Mouse (Mus musculus): ENCODE data around the gene Tmed8. TPM values are rescaled to one million over a fixed set of nuclear protein-coding genes. Genes with fewer than 3 reads are reported as not detected.

The Tmed8 gene
- polyA plus RNA-seq, 1 experiment, result 7.4 TPM

DNA sequence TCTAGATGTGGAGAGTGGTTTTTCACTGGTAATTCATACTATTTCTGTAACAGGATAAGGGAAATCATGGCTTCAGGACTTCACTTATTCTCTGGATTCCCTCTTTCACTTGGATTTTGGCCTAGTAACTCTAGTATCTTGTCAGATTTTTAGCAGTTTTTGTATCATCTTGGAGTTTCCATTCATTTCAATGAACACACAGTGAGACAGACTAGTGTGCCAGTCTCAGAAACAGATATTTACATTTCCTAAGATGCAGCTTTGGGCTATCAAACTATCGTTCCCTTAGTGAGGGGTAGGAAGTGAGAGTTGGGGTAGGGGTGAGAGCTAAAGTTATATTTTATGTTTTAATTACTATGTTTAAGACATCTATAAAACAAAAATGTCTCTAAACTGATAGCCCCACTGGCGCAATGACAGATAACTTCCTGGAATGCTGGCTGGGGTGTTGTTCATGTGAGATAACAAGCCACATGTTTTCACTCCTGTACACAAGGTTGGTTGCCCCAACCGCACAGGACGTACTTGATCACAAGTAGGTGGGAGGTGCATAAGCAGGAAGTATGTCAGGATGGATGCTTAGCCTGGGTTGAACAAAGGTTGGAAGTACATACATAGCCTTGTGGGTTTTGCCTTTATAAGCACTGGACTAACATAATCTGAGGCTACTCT lies 78.2 kb downstream of the Tmed8 start:
- no peak overlapping the region for H3K27ac ChIP-seq (ENCODE audit: insufficient read depth, low read length)
- H3K4me1 ChIP-seq (ENCODE audit: control insufficient read depth, insufficient read depth, insufficient read length), result no peaks in the 10 kb centered on the region
- H3K4me3 ChIP-seq (ENCODE audit: extremely low read depth, insufficient read depth, insufficient read length), result no peak overlapping the region
- WGBS, result 91% methylated on average over 4 of the region's 4 CpGs
- no peak for DNase-seq (ENCODE audit: low read depth in 1 of 2, low spot score in 2 of 2)
- TF ChIP-seq CTCF (IDR thresholded peaks at IDR 0.05; ENCODE audit: extremely low read depth, insufficient read depth, insufficient read length, insufficient replicate concordance) (no peak), POLR2A (IDR thresholded peaks at IDR 0.05; ENCODE audit: low read depth, low read length) (no peak)
- H3K27me3 ChIP-seq (ENCODE audit: control insufficient read depth, insufficient read depth, low read length), result no peaks in the 10 kb centered on the region
- H3K36me3 ChIP-seq (ENCODE audit: control insufficient read depth, insufficient read depth, low read length), result peaks cover 3% of the 10 kb centered on the region

Other genes starting within 250 kb of the Tmed8 start
- not detected in 2 replicates for gene Zdhhc22, start 210.0 kb downstream of the Tmed8 start, polyA plus RNA-seq (2012; rRNA removed)
- 0.80 and 1.2 TPM in 2 replicates for gene Tmem63c, start 179.1 kb downstream of the Tmed8 start, polyA plus RNA-seq (2012; rRNA removed)
- 0.32 and 0.34 TPM in 2 replicates for gene Ngb, start 97.9 kb downstream of the Tmed8 start, polyA plus RNA-seq (2012; rRNA removed)
- gene Gstz1, start 53.3 kb downstream of the Tmed8 start, polyA plus RNA-seq (2012; rRNA removed), result 10.8 and 11.4 TPM in 2 replicates
- 5.2 and 5.9 TPM in 2 replicates for gene Pomt2, start 52.5 kb downstream of the Tmed8 start, polyA plus RNA-seq (2012; rRNA removed)
- gene Samd15, start 731 bp downstream of the Tmed8 start, polyA plus RNA-seq (2012; rRNA removed), result 0.20 and 0.43 TPM in 2 replicates
- 2.7 and 3.7 TPM in 2 replicates for gene Noxred1, start 38.3 kb upstream of the Tmed8 start, polyA plus RNA-seq (2012; rRNA removed)
- gene Vipas39, start 65.8 kb upstream of the Tmed8 start, polyA plus RNA-seq (2012; rRNA removed), result 17.1 and 17.5 TPM in 2 replicates
- 39.7 and 41.5 TPM in 2 replicates for gene Ahsa1, start 66.0 kb upstream of the Tmed8 start, polyA plus RNA-seq (2012; rRNA removed)
- 0.07 and 0.21 TPM in 2 replicates for gene Ism2, start 99.3 kb upstream of the Tmed8 start, polyA plus RNA-seq (2012; rRNA removed)
- 6.1 and 7.5 TPM in 2 replicates for gene Sptlc2, start 187.9 kb upstream of the Tmed8 start, polyA plus RNA-seq (2012; rRNA removed)
- gene Slirp, start 243.4 kb upstream of the Tmed8 start, polyA plus RNA-seq (2012; rRNA removed), result 4.4 and 4.8 TPM in 2 replicates
- 17.0 and 17.5 TPM in 2 replicates for gene Alkbh1, start 243.6 kb upstream of the Tmed8 start, polyA plus RNA-seq (2012; rRNA removed)

Data from spleen, adult 2 months (tissue).